Mouse (Mus musculus): ENCODE data around the gene Rdh13. TPM values are rescaled to one million over a fixed set of nuclear protein-coding genes. Genes with fewer than 3 reads are reported as not detected.
A peak's percentile ranks its signal among the peaks of the same experiment; 100 is the strongest.

The Rdh13 gene
- total and polyA plus RNA-seq, 3 experiments: 16.4 to 20.9 (median 17.6) TPM

DNA sequence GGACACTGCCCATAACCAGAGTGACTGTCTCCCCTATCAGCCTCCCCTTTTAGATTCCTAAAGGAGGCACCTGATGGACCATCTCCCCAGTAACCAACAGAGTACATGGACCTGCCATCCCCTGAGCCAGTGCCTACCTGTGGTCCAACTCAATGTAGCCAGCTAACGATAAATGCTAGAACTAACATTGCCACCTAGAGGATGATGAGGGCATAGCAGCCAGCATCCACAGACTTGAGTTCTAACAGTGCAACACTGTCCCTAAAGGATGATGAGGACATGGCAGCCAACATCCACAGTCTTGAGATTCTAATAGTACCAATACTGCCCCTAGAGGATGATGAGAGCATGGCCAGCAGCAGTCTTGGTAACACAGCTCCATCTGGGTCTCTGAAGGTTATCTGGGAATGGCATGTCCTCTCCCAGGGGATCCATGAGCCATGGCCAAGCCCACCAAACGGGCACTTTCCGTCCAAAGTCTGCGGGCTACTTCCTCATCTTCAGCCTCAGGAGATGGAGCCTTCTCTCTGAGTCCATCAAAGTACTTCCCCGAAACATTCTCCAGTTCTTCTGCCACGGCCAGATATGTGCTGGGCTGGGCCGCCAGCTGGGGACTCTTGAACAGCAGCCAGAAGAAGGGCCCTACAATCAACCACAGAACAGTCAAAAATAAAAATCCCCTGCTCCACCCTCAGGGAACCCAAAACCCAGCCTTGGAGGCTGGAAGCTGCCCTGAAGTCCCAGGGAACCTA lies 18.1 kb downstream of the Rdh13 start:
- DNase-seq (ENCODE audit: extremely low read depth): peak; percentile 97
- Histone ChIP-seq H3K4me1 (ENCODE audit: control insufficient read depth in 1 of 2, insufficient read depth in 2 of 2) (peaks cover 0 to 30% of the 10 kb centered on the region in 2 experiments; a peak in 3 of 4 replicates), H3K27ac (ENCODE audit: insufficient read depth, low read depth) (no peak overlapping the region), H3K4me2 (ENCODE audit: insufficient read depth, low read depth, poor library complexity, severe bottlenecking) (no peak overlapping the region), H3K36me3 (replicated peaks in 1 of 2; ENCODE audit: control insufficient read depth in 1 of 2, insufficient read depth in 1 of 2, low read length in 1 of 2) (peaks cover 37 to 85% of the 10 kb centered on the region in 2 experiments), H3K79me2 (replicated peaks; ENCODE audit: control insufficient read depth, extremely low read depth, insufficient read depth, poor library complexity, severe bottlenecking) (no peaks in the 10 kb centered on the region), H3K9ac (ENCODE audit: insufficient read depth, low read depth) (no peak overlapping the region), H3K27me3 (replicated peaks) (no peaks in the 10 kb centered on the region), H3K4me3 (replicated peaks in 1 of 3; ENCODE audit: low read depth in 2 of 3, low read length in 2 of 3, poor library complexity in 1 of 3) (no peak overlapping the region), H3K9me3 (replicated peaks; ENCODE audit: low read length) (peaks cover 5% of the 10 kb centered on the region)
- TF ChIP-seq NELFE (IDR thresholded peaks at IDR 0.05; ENCODE audit: low read depth, low read length) (peak; percentile 76; the same call in 1 of the 2 replicates), TBP (conservative IDR thresholded peaks at IDR 0.05; ENCODE audit: low read depth, low read length) (0 out of 2 replicates have a peak, but pooled peaks have one; percentile 13), MXI1 (IDR thresholded peaks at IDR 0.05; ENCODE audit: low read depth, low read length) (no peak), SMC3 (IDR thresholded peaks at IDR 0.05; ENCODE audit: low read depth, low read length) (peak; percentile 93), MEF2A (IDR thresholded peaks at IDR 0.05; ENCODE audit: borderline replicate concordance, low read depth, low read length) (peak; percentile 23; the same call in 1 of the 2 replicates), MYC (IDR thresholded peaks at IDR 0.05; ENCODE audit: low read depth, low read length) (peak; percentile 77), CTCF (conservative IDR thresholded peaks at IDR 0.05 in 1 of 2, IDR thresholded peaks at IDR 0.05 in 1 of 2; ENCODE audit: low read depth in 2 of 2, low read length in 2 of 2) (peak; percentile 100), RAD21 (IDR thresholded peaks at IDR 0.05; ENCODE audit: low read depth, low read length) (peak; percentile 100), NRF1 (IDR thresholded peaks at IDR 0.05; ENCODE audit: low read depth, low read length) (no peak), GABPA (IDR thresholded peaks at IDR 0.05; ENCODE audit: insufficient replicate concordance, low read depth, low read length) (no peak), ZC3H11A (IDR thresholded peaks at IDR 0.05; ENCODE audit: low read depth, low read length) (peak; percentile 65)
- in situ Hi-C loops (cut with MboI; ENCODE audit: low pct_ligation_motif_present, low pct_unique_long_range_greater_than_20kb, low sequenced_read_pairs): loop anchor here (10.0 kb wide), 2 partner anchors 303 to 393 kb away; no protein-coding TSS in a partner anchor
- dilution Hi-C loops (cut with MboI; ENCODE audit: extremely low pct_ligation_motif_present, extremely low pct_unique_long_range_greater_than_20kb, low sequenced_read_pairs): no loop called here

DNA sequence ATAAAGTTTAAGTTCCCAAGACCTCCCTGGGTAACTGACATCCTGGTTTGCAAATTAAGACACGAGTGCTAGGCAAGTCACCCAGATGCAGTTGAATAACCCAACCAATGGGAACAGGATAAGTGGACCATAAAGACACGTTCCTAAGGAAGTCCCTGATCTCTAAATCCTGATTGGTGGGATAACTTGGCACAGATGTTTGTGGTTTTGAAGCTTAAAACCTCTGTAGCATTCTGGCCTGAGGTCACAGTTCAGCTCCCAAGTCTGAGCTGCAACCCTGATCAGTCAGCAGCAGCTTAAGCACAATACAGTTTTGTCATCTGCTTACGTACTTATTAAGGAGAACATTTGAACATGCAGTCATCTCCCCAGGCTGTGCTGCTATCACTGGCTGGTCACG lies 25.2 kb downstream of the Rdh13 start:
- H3K9me3 ChIP-seq (replicated peaks; ENCODE audit: low read length): peaks cover 4% of the 10 kb centered on the region
- H3K36me3 ChIP-seq (replicated peaks in 1 of 2; ENCODE audit: control insufficient read depth in 1 of 2, insufficient read depth in 1 of 2, low read length in 1 of 2): peaks cover 0 to 18% of the 10 kb centered on the region in 2 experiments
- no peaks in the 10 kb centered on the region for H3K79me2 ChIP-seq (replicated peaks; ENCODE audit: control insufficient read depth, extremely low read depth, insufficient read depth, poor library complexity, severe bottlenecking)
- peak; percentile 93 for DNase-seq (ENCODE audit: extremely low read depth)
- peak overlapping the region; percentile 11 for H3K4me2 ChIP-seq (ENCODE audit: insufficient read depth, low read depth, poor library complexity, severe bottlenecking)
- H3K4me1 ChIP-seq (ENCODE audit: control insufficient read depth in 1 of 2, insufficient read depth in 2 of 2): peaks cover 3 to 53% of the 10 kb centered on the region in 2 experiments; a peak in 3 of 4 replicates
- TF ChIP-seq RAD21 (IDR thresholded peaks at IDR 0.05; ENCODE audit: low read depth, low read length): no peak
- peak; percentile 30; the same call in 1 of the 2 replicates for TF ChIP-seq ELF1 (IDR thresholded peaks at IDR 0.05; ENCODE audit: low read depth, low read length)
- TF ChIP-seq ETS1 (conservative IDR thresholded peaks at IDR 0.05; ENCODE audit: low read depth, low read length): peak; percentile 72
- TF ChIP-seq POLR2A (IDR thresholded peaks at IDR 0.05; ENCODE audit: low read depth, low read length): 0 out of 2 replicates have a peak, but pooled peaks have one; percentile 30
- 0 out of 2 replicates have a peak, but pooled peaks have one; percentile 42 for TF ChIP-seq ZMIZ1 (IDR thresholded peaks at IDR 0.05; ENCODE audit: low read depth, low read length)
- TF ChIP-seq TBP (conservative IDR thresholded peaks at IDR 0.05; ENCODE audit: low read depth, low read length): peak; percentile 61; the same call in 1 of the 2 replicates
- TF ChIP-seq BHLHE40 (IDR thresholded peaks at IDR 0.05; ENCODE audit: low read depth, low read length): no peak
- no peak for TF ChIP-seq MYC (IDR thresholded peaks at IDR 0.05; ENCODE audit: low read depth, low read length)
- in situ Hi-C loops (cut with MboI; ENCODE audit: low pct_ligation_motif_present, low pct_unique_long_range_greater_than_20kb, low sequenced_read_pairs) (loop anchor here (10.0 kb wide), 2 partner anchors 295 to 385 kb away; no protein-coding TSS in a partner anchor), dilution Hi-C loops (cut with MboI; ENCODE audit: extremely low pct_ligation_motif_present, extremely low pct_unique_long_range_greater_than_20kb, low sequenced_read_pairs) (no loop called here)
- H3K27me3 ChIP-seq (replicated peaks): no peaks in the 10 kb centered on the region
- H3K4me3 ChIP-seq (replicated peaks in 1 of 3; ENCODE audit: low read depth in 2 of 3, low read length in 2 of 3, poor library complexity in 1 of 3): no peak overlapping the region
- no peak overlapping the region for H3K27ac ChIP-seq (ENCODE audit: insufficient read depth, low read depth)
- H3K9ac ChIP-seq (ENCODE audit: insufficient read depth, low read depth): no peak overlapping the region
